Mouse (Mus musculus): ENCODE data around the gene Pcbp2.

Gene Pcbp2

DNA sequence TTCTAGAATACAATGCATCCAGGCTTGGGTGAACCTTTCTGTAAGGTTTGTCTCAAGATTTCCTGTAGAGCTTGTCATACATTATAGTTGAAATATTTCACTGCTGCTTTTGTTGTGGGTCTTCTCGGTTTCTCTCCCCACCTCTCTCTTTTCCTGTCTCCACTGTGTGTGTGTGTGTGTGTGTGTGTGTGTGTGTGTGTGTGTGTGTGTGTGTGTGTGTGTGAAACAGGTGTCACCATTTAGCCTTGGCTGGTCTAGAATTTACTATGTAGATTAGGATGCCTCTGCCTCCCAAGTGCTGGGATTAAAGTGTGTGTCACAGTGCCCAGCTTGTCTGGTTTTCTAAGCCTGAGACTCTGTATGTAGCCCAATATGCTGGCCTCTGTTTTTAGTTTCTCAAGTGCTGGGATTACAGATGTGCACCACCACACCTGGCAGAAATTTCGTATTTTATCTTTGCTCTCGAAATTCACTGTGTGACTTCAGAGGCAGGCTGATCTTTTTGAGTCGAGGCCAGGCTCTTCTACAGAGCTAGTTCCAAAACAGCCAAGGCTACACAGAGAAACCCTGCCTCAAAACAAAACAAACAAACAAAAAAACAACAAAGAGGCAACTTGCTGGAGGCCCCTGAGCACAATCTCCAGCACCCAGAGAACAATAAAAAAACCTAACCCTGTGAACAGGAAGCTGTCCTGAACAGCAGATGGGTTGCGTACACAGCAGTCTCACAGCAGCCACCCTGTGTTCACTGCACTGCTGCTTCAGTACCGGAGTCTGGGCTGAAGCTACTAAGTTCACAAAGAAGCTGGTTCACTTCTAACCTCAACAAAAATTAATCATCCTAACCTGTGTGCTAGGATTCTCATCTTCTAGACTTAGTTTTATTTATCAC, 56.0 kb downstream of the Pcbp2 start:
- in situ Hi-C loops (cut with MboI): loop anchor here (5.0 kb wide), 1 partner anchor 64 kb away; no protein-coding TSS in a partner anchor

DNA sequence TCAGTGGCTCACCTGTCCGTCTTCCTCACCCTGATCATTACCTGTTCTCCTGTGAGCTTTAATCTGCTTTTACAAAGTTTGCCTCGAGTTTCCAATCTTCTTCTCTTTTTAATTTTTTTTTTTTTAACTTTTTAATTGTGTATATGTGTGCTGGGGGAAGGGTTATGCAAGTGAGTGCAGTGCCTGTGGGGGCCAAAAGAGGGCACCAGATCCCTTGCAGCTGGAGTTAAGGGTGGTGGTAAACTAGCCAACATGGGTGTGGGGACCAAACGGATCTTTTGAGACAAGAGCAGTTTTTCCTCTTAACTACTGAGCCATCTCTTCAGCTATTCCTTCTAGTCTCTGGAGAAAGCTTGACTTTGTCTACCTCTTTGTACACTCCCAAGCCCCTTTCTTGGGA, 57.6 kb downstream of the Pcbp2 start:
- in situ Hi-C loops (cut with MboI): loop anchor here (5.0 kb wide), 1 partner anchor 66 kb away; no protein-coding TSS in a partner anchor

DNA sequence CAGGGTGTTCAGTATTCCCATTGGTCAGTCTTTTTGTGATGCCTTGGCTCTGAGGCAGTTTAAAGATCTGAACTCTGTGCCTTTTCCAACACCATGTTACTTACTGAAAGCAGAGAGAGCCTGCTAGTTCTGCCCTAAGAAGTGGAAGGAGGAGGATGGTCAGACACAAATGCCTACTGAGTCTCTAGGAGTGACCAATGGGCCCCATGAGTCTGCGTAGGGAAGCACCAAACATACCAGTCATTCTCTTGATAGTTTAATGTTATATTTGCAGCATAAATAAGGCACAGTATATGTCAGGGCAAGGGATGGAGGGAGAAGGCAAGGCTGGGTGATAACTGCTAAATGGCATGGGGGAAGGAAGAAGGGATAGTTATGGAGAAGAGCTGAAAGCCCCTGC, 58.1 kb downstream of the Pcbp2 start:
- in situ Hi-C loops (cut with MboI): loop anchor here (5.0 kb wide), 1 partner anchor 66 kb away; no protein-coding TSS in a partner anchor

DNA sequence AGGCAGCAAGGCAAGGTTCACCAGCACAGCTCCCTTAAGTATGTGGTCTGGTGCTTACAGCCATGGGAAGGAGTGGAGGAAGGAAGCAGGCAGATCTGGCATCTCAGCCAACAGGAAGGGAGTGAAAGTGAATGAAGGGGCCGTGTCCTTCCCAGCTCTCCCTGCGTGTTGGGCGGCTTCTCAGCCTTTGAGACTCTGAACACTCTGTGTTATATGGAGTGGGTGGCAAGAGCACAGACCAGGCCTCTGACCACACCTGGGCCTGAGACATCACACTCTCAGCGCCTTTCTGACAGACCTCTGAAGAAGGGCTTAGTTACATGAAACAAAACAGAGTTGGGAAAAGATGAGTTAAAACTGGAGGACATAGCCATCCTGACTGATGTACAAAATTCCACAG, 60.2 kb downstream of the Pcbp2 start:
- in situ Hi-C loops (cut with MboI): no loop called here

DNA sequence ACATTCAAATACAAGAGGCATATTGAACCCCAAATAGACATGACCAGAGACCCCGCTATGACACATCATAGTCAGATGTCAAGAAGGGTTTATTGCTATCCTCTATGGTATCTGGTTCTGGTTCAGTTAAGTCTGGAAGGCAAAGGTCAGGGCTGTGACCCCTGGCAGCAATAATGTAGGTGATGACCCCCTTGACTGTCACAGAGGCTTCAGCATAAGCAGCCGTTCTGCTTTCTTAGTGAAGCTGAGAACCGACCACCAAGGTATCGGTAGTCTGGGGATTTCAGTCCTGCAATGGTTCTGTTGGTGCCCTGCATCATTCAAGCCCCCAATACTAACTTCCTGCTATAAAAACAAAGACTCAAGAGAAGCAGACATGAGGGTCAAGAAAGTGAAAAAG, 61.2 kb downstream of the Pcbp2 start:
- in situ Hi-C loops (cut with MboI): no loop called here

DNA sequence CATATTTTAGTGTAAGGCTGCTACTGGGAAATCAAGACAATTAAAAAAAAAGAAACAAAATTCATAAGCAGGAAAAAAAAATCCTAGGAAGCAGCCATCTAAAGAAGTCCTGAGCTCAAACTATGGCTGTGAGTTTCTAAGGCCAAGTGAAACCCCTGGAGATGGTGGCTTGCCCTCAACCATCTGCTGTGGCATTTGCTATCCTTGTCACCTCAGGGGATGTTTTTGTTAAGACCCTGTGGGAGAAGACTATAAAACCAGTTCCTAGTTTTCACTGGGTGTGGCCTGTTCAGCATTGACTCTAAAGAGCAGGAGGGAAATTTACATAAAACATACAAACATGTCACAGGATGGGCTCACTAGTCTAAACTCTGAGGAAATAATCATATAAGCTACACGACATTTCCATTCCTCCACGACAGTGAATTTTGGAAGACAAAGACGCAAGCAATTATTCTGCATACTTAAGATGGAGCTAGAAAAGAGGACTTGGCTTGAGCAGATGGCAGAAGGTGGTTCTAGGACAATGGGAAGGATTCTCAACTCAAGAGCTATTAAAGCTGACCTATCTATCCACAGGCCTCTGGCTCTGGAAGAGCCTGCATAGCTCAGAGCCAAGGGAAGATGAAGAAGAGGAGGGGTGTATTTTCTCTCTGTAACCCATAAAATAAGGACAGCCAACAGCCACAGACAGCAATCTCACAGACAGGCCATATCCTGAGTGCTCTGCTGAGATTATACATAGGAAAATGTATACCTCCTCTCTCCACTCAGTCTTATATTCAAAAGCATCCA, 62.0 kb downstream of the Pcbp2 start:
- in situ Hi-C loops (cut with MboI): no loop called here

DNA sequence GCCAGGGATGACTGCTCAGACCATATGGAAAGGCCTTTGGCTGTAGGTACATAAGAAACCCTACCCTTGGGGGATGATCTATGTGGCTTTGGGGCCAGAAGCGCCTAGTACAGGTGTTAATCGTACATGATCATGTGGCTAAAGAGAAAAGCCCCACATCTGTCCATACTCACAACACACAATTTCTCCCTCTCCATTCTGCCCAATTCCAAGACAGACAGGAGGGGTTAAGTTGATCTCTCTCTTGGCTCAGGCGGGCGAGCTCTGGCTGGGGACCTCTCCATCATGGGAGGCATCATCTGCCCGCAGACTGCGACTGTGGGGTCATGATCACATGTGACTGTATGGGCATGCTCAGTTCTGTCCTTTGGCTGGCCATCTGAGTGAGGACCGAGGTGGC, 63.6 kb downstream of the Pcbp2 start:
- in situ Hi-C loops (cut with MboI): no loop called here

DNA sequence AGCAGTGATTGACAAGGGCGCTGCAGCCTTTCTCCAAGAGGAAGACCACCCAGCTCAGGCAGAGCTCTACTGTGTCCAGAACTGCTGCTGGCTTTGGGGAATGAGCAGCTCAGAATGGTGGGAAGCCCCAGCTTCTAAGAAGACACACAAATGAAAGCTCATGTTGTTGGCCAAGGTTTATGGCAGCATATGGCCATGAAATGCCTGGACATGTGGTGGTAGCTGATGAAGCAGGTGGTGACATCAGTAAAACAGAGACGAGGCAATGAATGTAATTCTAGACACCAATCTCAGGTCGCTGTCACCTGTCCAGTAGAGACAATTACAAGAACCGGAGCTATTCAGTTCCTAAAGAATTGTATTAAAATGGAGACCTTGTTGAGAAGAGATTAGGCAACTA, 74.5 kb downstream of the Pcbp2 start:
- in situ Hi-C loops (cut with MboI): no loop called here

DNA sequence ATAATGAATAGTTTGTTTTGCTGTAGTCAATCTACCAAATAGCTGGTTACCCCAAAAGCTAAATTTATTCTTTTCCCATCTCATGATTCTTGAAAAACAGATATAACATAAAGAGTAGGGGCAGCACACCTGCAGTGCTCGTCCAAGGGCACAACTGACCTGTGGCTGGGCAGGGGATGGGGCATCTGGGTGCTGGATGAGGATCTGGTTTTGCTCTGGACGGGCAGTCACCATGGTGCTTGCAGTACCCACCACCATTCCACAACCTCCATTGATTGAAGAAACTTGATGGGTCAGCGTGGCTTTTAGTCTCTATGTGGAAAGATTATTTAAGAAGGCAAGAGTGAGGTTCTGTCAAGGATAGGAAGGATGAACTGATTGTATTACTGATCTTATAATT, 75.9 kb downstream of the Pcbp2 start:
- in situ Hi-C loops (cut with MboI): no loop called here

DNA sequence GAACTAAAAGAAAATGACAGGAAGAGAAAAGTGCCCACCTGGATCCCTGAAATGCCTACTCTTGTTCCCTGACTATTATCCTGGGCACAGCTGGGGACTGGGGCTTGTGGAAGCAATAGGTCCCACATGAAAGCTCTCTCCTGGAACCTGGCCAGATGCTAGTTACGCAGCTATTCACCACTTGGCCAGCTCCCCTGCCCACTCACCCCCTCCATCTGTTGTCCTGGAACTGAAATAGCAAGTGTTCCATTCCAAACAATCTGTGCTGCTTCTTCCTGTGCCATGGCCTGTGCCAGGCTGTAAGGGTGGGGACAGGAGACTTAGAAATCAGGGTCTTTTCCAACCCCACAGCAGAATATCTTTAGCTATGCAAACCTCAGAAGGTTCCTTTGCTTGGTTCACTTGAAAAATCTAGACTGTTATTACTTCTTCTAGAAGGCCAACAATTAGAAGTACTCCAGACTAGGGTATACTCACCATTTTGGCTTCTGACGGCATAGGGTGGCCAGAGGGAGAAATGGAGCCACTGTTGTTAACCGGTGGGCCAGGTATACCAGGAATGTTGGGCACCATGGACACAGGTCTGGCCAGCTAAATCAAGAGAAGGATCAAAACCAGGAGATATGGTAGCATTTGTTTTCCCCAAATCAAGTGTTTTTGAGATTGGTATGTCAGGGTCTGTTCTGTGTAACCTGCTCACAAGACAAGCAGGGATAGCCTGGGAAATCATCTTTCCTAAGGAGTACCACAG, 76.5 kb downstream of the Pcbp2 start:
- in situ Hi-C loops (cut with MboI): no loop called here

DNA sequence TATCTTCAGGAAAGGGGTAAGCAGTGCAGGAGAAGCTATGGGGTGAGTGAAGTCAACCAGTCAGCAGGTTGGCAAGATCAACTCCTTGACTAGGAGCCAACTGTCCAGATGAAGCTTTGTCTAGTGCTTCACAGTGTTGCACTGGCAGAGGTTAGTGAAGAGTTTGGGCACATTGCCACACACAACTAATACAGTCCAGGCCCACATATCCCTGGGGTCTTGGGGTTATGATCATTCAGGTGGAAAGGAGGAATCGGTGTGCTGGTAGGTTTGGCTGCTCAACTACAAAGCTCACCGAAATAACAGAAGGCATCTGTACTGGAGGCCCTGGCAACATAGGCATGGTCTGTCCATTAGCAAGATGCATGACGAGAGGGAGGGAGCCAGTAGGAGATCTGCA, 77.1 kb downstream of the Pcbp2 start:
- in situ Hi-C loops (cut with MboI): no loop called here

Data from mature B cell (primary cell).